ENCODE assay signal across 9 mouse cellular contexts in genomic region chr11:116905741-116906456, GRCm38 (mm10). TPM values are rescaled to one million over a fixed set of nuclear protein-coding genes. Genes with fewer than 3 reads are reported as not detected.
DNase-seq lines count a peak whose midpoint lies in the region; ATAC-seq and TF ChIP-seq lines count a peak whose summit lies in the region.
"Had no signal": no experiment of that assay in that cellular context is flagged by ENCODE, and none has a peak within 500 bp of the region (broad histone marks: within the 10 kb centered on the region; RNA-seq: fewer than 3 reads in every experiment).

No protein-coding gene starts in this region.

- TF ChIP-seq CTCF in testis, adult 2 months (IDR thresholded peaks at IDR 0.05; ENCODE audit: control insufficient read depth, insufficient read depth, insufficient replicate concordance, low read depth, low read length) = no peak
- TF ChIP-seq CTCF in stomach, postnatal 0 days (IDR thresholded peaks at IDR 0.05; ENCODE audit: low read depth) = no peak

- no peak overlapping the region for H3K27ac ChIP-seq in testis, adult 2 months (ENCODE audit: control insufficient read depth, insufficient read depth, low read depth, low read length)
- no peak overlapping the region for H3K27ac ChIP-seq in hindbrain, embryonic 13.5 days
- H3K27ac ChIP-seq in limb, embryonic 14.5 days (replicated peaks; ENCODE audit: low read depth, low read length) = no peak overlapping the region
- H3K27ac ChIP-seq in stomach, postnatal 0 days (replicated peaks) = no peak overlapping the region

- WGBS in hindbrain, embryonic 13.5 days = 3% methylated on average over 23 of the region's 23 CpGs
- WGBS in limb, embryonic 14.5 days = 2% methylated on average over 21 of the region's 23 CpGs
- WGBS in stomach, postnatal 0 days = 7% methylated on average over 22 of the region's 23 CpGs

- H3K9ac ChIP-seq in hindbrain, embryonic 13.5 days = no peak overlapping the region; the same call in 1 of the 2 replicates
- H3K9ac ChIP-seq in limb, embryonic 14.5 days (ENCODE audit: low read depth, low read length, severe bottlenecking) = no peak overlapping the region
- no peak overlapping the region for H3K9ac ChIP-seq in stomach, postnatal 0 days (ENCODE audit: low read length)

- H3K36me3 ChIP-seq in testis, adult 2 months (ENCODE audit: control insufficient read depth, insufficient read depth, low read length) = no peaks in the 10 kb centered on the region
- H3K36me3 ChIP-seq in hindbrain, embryonic 13.5 days = no peaks in the 10 kb centered on the region
- no peaks in the 10 kb centered on the region for H3K36me3 ChIP-seq in limb, embryonic 14.5 days (ENCODE audit: control insufficient read depth, insufficient read depth, low read length)
- H3K36me3 ChIP-seq in stomach, postnatal 0 days (ENCODE audit: control insufficient read depth, insufficient read depth, low read length) = no peaks in the 10 kb centered on the region

- H3K27me3 ChIP-seq in testis, adult 2 months (ENCODE audit: control insufficient read depth, insufficient read depth, low read length) = no peaks in the 10 kb centered on the region
- H3K27me3 ChIP-seq in hindbrain, embryonic 13.5 days = peaks cover 33% of the 10 kb centered on the region
- peaks cover 9% of the 10 kb centered on the region; the same call in 1 of the 2 replicates for H3K27me3 ChIP-seq in limb, embryonic 14.5 days (ENCODE audit: control insufficient read depth, insufficient read depth, low read length)
- peaks cover 2% of the 10 kb centered on the region; the same call in 1 of the 2 replicates for H3K27me3 ChIP-seq in stomach, postnatal 0 days (ENCODE audit: control insufficient read depth, insufficient read depth, low read length)

- ATAC-seq in hindbrain, embryonic 13.5 days (ENCODE audit: low FRiP score) = no peak
- ATAC-seq in limb, embryonic 14.5 days (ENCODE audit: low FRiP score, low read depth) = no peak
- peak; percentile 24; the same call in 1 of the 2 replicates for ATAC-seq in stomach, postnatal 0 days (ENCODE audit: low FRiP score, low TSS enrichment)

- TF ChIP-seq EP300 in stomach, postnatal 0 days (optimal IDR thresholded peaks at IDR 0.05) = no peak

- no peak for TF ChIP-seq POLR2A in testis, adult 2 months (IDR thresholded peaks at IDR 0.05; ENCODE audit: control insufficient read depth, low read depth, low read length)
- TF ChIP-seq POLR2A in limb, embryonic 14.5 days (IDR thresholded peaks at IDR 0.05; ENCODE audit: borderline replicate concordance, extremely low read depth, insufficient read depth, insufficient read length) = no peak

- peak overlapping the region; percentile 47 for H3K4me2 ChIP-seq in hindbrain, embryonic 13.5 days
- peak overlapping the region; percentile 51 for H3K4me2 ChIP-seq in limb, embryonic 14.5 days (replicated peaks; ENCODE audit: low read depth, low read length, severe bottlenecking)
- peak overlapping the region; percentile 43 for H3K4me2 ChIP-seq in stomach, postnatal 0 days (replicated peaks; ENCODE audit: low read depth)

- H3K4me3 ChIP-seq in testis, adult 2 months (ENCODE audit: control insufficient read depth, low read depth, low read length) = peak overlapping the region; percentile 6
- H3K4me3 ChIP-seq in hindbrain, embryonic 13.5 days = no peak overlapping the region
- peak overlapping the region; percentile 21 for H3K4me3 ChIP-seq in limb, embryonic 14.5 days (replicated peaks; ENCODE audit: low read length)
- 0 out of 2 replicates have a peak overlapping the region, but pooled peaks have one; percentile 12 for H3K4me3 ChIP-seq in stomach, postnatal 0 days (ENCODE audit: low read depth, low read length)

- no peaks in the 10 kb centered on the region for H3K9me3 ChIP-seq in hindbrain, embryonic 13.5 days
- H3K9me3 ChIP-seq in limb, embryonic 14.5 days (ENCODE audit: control insufficient read depth, low read length) = no peaks in the 10 kb centered on the region
- H3K9me3 ChIP-seq in stomach, postnatal 0 days (ENCODE audit: control insufficient read depth, low read length) = no peaks in the 10 kb centered on the region

- DNase-seq in testis, postnatal 10 days (ENCODE audit: low spot score) = no peak
- DNase-seq in limb, embryonic 14.5 days (ENCODE audit: low spot score) = no peak
- DNase-seq in stomach, postnatal 0 days (ENCODE audit: low spot score) = peak; percentile 59
- no peak for DNase-seq in right cerebral cortex, postnatal 4 days
- no peak for DNase-seq in adrenal gland, postnatal 25 days
- DNase-seq in layer of hippocampus, adult 9-11 months = no peak

- H3K4me1 ChIP-seq in testis, adult 2 months (ENCODE audit: control insufficient read depth, insufficient read depth, low read length) = peaks cover 8% of the 10 kb centered on the region
- peaks cover 13% of the 10 kb centered on the region for H3K4me1 ChIP-seq in hindbrain, embryonic 13.5 days (replicated peaks)
- H3K4me1 ChIP-seq in limb, embryonic 14.5 days (ENCODE audit: control insufficient read depth, insufficient read depth, low read length) = peaks cover 4% of the 10 kb centered on the region; the same call in 1 of the 2 replicates
- no peaks in the 10 kb centered on the region for H3K4me1 ChIP-seq in stomach, postnatal 0 days (replicated peaks; ENCODE audit: control insufficient read depth, insufficient read depth)

RNA-seq across cellular contexts. Expression of gene Mgat5b, which starts 12.8 kb away (rescaled TPM):
- polyA plus RNA-seq in testis, adult 2 months (2012; rRNA removed) = 5.9 and 6.4 TPM in 2 replicates
- polyA plus RNA-seq in hindbrain, embryonic 13.5 days (2015; fragmentation: Nextera tagmentation; extraction: Ambion mirVana) = 22.8 and 24.5 TPM in 2 replicates
- 3.6 and 6.7 TPM in 2 replicates for polyA plus RNA-seq in limb, embryonic 14.5 days (2012; rRNA removed)
- 0.78 and 1.1 TPM in 2 replicates for polyA plus RNA-seq in limb, embryonic 14.5 days (2014; fragmentation: Nextera tagmentation; extraction: Ambion mirVana)
- polyA plus RNA-seq in stomach, postnatal 0 days (2015; fragmentation: Nextera tagmentation; extraction: Ambion mirVana) = 0.30 and 0.57 TPM in 2 replicates
- 0.57 and 0.94 TPM in 2 replicates for total RNA-seq in adrenal gland, postnatal 25 days (2021)
- total RNA-seq: neutrophil, adult 5-6 weeks had no signal

RNA-seq across cellular contexts. Expression of gene Srsf2, which starts 53.0 kb away (rescaled TPM):
- polyA plus RNA-seq in testis, adult 2 months (2012; rRNA removed) = 156 and 182 TPM in 2 replicates
- 588 and 607 TPM in 2 replicates for polyA plus RNA-seq in hindbrain, embryonic 13.5 days (2015; fragmentation: Nextera tagmentation; extraction: Ambion mirVana)
- polyA plus RNA-seq in limb, embryonic 14.5 days (2012; rRNA removed) = 791 and 910 TPM in 2 replicates
- polyA plus RNA-seq in limb, embryonic 14.5 days (2014; fragmentation: Nextera tagmentation; extraction: Ambion mirVana) = 776 and 780 TPM in 2 replicates
- polyA plus RNA-seq in stomach, postnatal 0 days (2015; fragmentation: Nextera tagmentation; extraction: Ambion mirVana) = 403 and 419 TPM in 2 replicates
- 254 and 258 TPM in 2 replicates for total RNA-seq in adrenal gland, postnatal 25 days (2021)

RNA-seq across cellular contexts. Expression of gene Mfsd11, which starts 53.7 kb away (rescaled TPM):
- polyA plus RNA-seq in testis, adult 2 months (2012; rRNA removed) = 105 and 109 TPM in 2 replicates
- polyA plus RNA-seq in hindbrain, embryonic 13.5 days (2015; fragmentation: Nextera tagmentation; extraction: Ambion mirVana) = 48.0 and 53.9 TPM in 2 replicates
- polyA plus RNA-seq in limb, embryonic 14.5 days (2012; rRNA removed) = 35.0 and 41.5 TPM in 2 replicates
- polyA plus RNA-seq in limb, embryonic 14.5 days (2014; fragmentation: Nextera tagmentation; extraction: Ambion mirVana) = 46.0 and 47.2 TPM in 2 replicates
- polyA plus RNA-seq in stomach, postnatal 0 days (2015; fragmentation: Nextera tagmentation; extraction: Ambion mirVana) = 31.5 and 34.6 TPM in 2 replicates
- 39.6 and 41.7 TPM in 2 replicates for total RNA-seq in adrenal gland, postnatal 25 days (2021)
